Mouse (Mus musculus) ES-Bruce4 (cell line): ENCODE measurements at regions not wholly inside any gene's neighbourhood (a gene's known extent, or its start where the extent isn't known, plus 50 kb on each side); places are given as distances from the start of the nearest gene placed in this dataset.
A peak's percentile ranks its signal among the peaks of the same experiment; 100 is the strongest.

ENCODE experiments used
- H3K27ac ChIP-seq: 2 replicates; pipeline ENCODE4 v1.5.1; 2012; ENCODE audit warnings: low read length, inconsistent platforms; ENCODE audit not compliant: insufficient read depth
- H3K27me3 ChIP-seq: 2 replicates; pipeline ENCODE4 v1.6.1; 2012; ENCODE audit warnings: mild to moderate bottlenecking, low read length, inconsistent platforms; ENCODE audit not compliant: control insufficient read depth, poor library complexity, insufficient read depth, severe bottlenecking
- H3K36me3 ChIP-seq: 2 replicates; pipeline ENCODE4 v1.6.1; 2012; ENCODE audit warnings: inconsistent platforms, mild to moderate bottlenecking, low read length, moderate library complexity; ENCODE audit not compliant: control insufficient read depth, poor library complexity, insufficient read depth, severe bottlenecking
- H3K4me1 ChIP-seq: one replicate; pipeline ENCODE4 v1.8.1; 2011; ENCODE audit warnings: low read length; ENCODE audit not compliant: control insufficient read depth, insufficient read depth
- H3K4me3 ChIP-seq: 2 replicates; pipeline ENCODE4 v1.5.1; 2011; ENCODE audit warnings: low read depth, mild to moderate bottlenecking, low read length
- H3K9ac ChIP-seq: 2 replicates; pipeline ENCODE4 v1.6.1; 2012; ENCODE audit warnings: low read depth, mild to moderate bottlenecking, inconsistent platforms; ENCODE audit not compliant: poor library complexity, severe bottlenecking
- H3K9me3 ChIP-seq: replicated peaks from 2 replicates; pipeline ENCODE4 v1.6.1; 2012; ENCODE audit warnings: mild to moderate bottlenecking, low read length, inconsistent platforms; ENCODE audit not compliant: control insufficient read depth, poor library complexity, insufficient read depth, severe bottlenecking
- CTCF ChIP-seq: IDR thresholded peaks from one replicate; pipeline ENCODE4 v1.8.1; 2011; ENCODE audit warnings: low read depth, low read length
- EP300 ChIP-seq: IDR thresholded peaks from 2 replicates; pipeline ENCODE4 v1.6.1; 2011; ENCODE audit warnings: low read depth, low read length; ENCODE audit not compliant: insufficient read depth
- POLR2A ChIP-seq: IDR thresholded peaks from one replicate; pipeline ENCODE4 v1.8.1; 2011; ENCODE audit warnings: low read length; ENCODE audit not compliant: insufficient read depth

GRCm38 (mm10) chr14:58678781-58679180, 463.9 kb downstream of the 1700129C05Rik start:
- Histone ChIP-seq H3K36me3 (no peaks in the 10 kb centered on the region), H3K27me3 (no peaks in the 10 kb centered on the region), H3K27ac (no peak overlapping the region), H3K9ac (no peak overlapping the region), H3K4me3 (no peak overlapping the region), H3K4me1 (no peaks in the 10 kb centered on the region), H3K9me3 (no peaks in the 10 kb centered on the region)
- TF ChIP-seq EP300 (no peak), POLR2A (no peak), CTCF (no peak)

DNA sequence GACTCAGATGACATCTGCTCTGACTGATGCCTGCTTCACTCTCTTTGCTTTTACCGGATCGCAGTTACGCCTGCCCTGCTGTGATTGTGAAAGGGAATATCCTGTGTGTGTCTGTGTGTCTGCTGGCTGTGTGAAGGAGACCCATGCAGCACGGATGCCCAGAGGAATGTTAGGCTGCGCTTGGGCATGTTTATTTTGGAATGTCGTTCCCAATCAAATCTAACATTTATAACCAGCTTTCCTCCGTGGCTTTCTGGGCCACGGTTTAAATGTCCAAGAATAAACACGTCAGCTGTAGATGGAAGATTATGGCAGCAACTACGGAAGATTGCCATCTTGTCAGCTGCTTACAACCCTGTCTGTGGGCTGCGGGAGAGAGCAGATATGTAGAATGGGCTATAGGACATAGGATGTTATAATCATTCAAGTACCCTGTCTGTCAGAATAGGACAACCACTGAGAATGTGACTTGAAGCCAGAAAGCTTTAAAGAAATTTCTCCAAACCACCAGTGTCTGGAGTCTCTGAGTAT, 464.5 kb downstream of the 1700129C05Rik start:
- Histone ChIP-seq H3K4me1 (no peaks in the 10 kb centered on the region), H3K27ac (no peak overlapping the region), H3K36me3 (no peaks in the 10 kb centered on the region), H3K4me3 (no peak overlapping the region), H3K27me3 (no peaks in the 10 kb centered on the region), H3K9ac (no peak overlapping the region), H3K9me3 (no peaks in the 10 kb centered on the region)
- no peak for TF ChIP-seq EP300

DNA sequence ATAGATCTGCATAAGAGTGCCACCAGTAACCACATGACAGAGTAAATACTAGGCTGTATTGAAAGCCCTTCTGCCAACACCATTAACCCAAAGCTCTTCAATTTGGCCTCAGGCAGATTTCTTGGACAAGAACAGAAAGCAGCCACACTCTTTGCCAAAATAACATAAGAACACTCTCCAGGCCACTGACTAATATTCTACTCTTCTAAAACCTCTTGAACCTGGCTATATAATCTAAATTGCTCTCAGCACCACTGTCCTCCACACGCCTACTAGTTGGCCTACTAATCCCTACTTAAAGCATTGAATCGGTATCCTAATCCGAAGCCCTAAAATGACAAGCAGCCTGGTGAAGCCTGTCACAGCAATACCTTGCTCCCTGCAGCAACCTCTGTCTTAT, 467.5 kb downstream of the 1700129C05Rik start:
- Histone ChIP-seq H3K9ac (no peak overlapping the region), H3K4me1 (no peaks in the 10 kb centered on the region), H3K27me3 (no peaks in the 10 kb centered on the region), H3K9me3 (no peaks in the 10 kb centered on the region), H3K36me3 (no peaks in the 10 kb centered on the region), H3K4me3 (no peak overlapping the region), H3K27ac (no peak overlapping the region)
- TF ChIP-seq POLR2A (no peak), EP300 (no peak), CTCF (no peak)

- H3K27me3 ChIP-seq: no peaks in the 10 kb centered on the region
- no peaks in the 10 kb centered on the region for H3K36me3 ChIP-seq
- no peak overlapping the region for H3K9ac ChIP-seq
- no peaks in the 10 kb centered on the region for H3K4me1 ChIP-seq
- no peak overlapping the region for H3K4me3 ChIP-seq
- H3K9me3 ChIP-seq: no peaks in the 10 kb centered on the region
- TF ChIP-seq CTCF (peak; percentile 22), POLR2A (no peak)
- H3K27ac ChIP-seq: no peak overlapping the region
These were observed 478.7 kb downstream of the 1700129C05Rik start for GRCm38 (mm10) chr14:58663946-58664345.

DNA sequence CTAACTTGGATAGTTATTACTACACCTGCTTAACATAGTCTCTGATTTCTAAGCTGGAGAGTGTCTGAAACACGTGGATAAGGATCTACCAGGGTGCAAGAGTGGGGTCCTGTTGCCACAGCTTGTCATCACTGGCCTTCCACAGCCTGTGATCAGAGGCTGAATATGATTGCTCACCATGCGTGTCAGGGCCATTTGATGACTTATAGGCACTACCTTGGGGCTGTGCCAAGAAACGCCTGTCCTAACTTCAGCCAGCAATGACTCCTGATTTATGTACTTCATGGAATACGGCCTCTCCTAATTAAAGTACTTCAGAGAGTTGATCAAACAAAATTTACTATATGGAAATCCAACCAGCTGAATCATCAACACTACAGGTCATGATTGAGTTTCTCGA, 480.1 kb downstream of the 1700129C05Rik start:
- Histone ChIP-seq H3K9ac (no peak overlapping the region), H3K36me3 (no peaks in the 10 kb centered on the region), H3K4me3 (no peak overlapping the region), H3K27me3 (no peaks in the 10 kb centered on the region), H3K4me1 (no peaks in the 10 kb centered on the region), H3K27ac (no peak overlapping the region), H3K9me3 (no peaks in the 10 kb centered on the region)
- no peak for TF ChIP-seq CTCF

DNA sequence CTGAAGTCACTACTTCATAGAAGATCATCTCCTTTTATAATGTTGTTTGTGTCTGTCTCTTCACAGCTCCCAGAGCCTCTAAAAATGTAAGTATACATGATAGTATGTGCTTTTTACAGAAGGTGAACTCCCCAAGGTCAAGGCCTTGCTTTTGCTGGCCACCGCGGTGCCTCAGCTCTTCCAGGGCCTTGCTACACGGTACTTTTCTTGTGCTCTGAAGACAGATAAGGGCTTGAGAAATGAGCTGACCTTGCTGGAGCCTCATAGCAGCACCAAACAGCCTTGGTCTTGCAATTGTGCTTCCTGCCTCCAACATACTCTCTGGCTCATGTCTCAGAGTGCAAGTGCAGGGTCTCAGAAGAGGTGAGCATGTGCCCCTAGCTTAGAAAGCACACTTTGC, 481.3 kb downstream of the 1700129C05Rik start:
- H3K9me3 ChIP-seq: no peaks in the 10 kb centered on the region
- no peaks in the 10 kb centered on the region for H3K27me3 ChIP-seq
- no peak for TF ChIP-seq POLR2A
- TF ChIP-seq EP300: no peak
- no peak for TF ChIP-seq CTCF
- H3K4me3 ChIP-seq: no peak overlapping the region
- H3K4me1 ChIP-seq: peaks cover 2% of the 10 kb centered on the region
- no peak overlapping the region for H3K9ac ChIP-seq
- no peak overlapping the region for H3K27ac ChIP-seq
- no peaks in the 10 kb centered on the region for H3K36me3 ChIP-seq
